Mouse (Mus musculus) CH12.LX (cell line): Measurements from ENCODE around the gene Fam171a2. TPM values are rescaled to one million over a fixed set of nuclear protein-coding genes. Genes with fewer than 3 reads are reported as not detected.

Experiments
- DNase-seq: peaks from one replicate; pipeline ENCODE4 v3.0.0-alpha.2; 2013; ENCODE audit errors: extremely low read depth
- H3K27ac ChIP-seq: 2 replicates; pipeline ENCODE4 v1.5.1; 2012; ENCODE audit warnings: low read depth, mild to moderate bottlenecking, control low read depth, moderate library complexity; ENCODE audit not compliant: insufficient read depth
- H3K27me3 ChIP-seq: replicated peaks from 2 replicates; pipeline ENCODE3; 2012; ENCODE audit warnings: inconsistent platforms
- H3K36me3 ChIP-seq, 2 experiments: replicated peaks in 1 of 2; 2 replicates each; pipeline versions ENCODE3 to v1.6.1; 2012; ENCODE audit warnings: inconsistent platforms in 1 of 2, low read length in 1 of 2, mild to moderate bottlenecking in 1 of 2, mixed read lengths in 1 of 2, moderate library complexity in 1 of 2; ENCODE audit not compliant: control insufficient read depth in 1 of 2, insufficient read depth in 1 of 2
- H3K4me1 ChIP-seq, 2 experiments: 2 replicates each; pipeline ENCODE4 v1.6.1; 2012; ENCODE audit warnings: inconsistent platforms in 1 of 2, moderate library complexity in 1 of 2; ENCODE audit not compliant: insufficient read depth in 2 of 2, control insufficient read depth in 1 of 2
- H3K4me2 ChIP-seq: 2 replicates; pipeline ENCODE4 v1.6.1; 2012; ENCODE audit warnings: low read depth, mild to moderate bottlenecking, control low read depth; ENCODE audit not compliant: poor library complexity, insufficient read depth, severe bottlenecking
- H3K4me3 ChIP-seq, 3 experiments: fragments of 150-350 bp in 1 of 3; sonication (generic) in 1 of 3; replicated peaks in 1 of 3; 2 replicates each; pipeline versions ENCODE3 to v1.5.1; 2011 to 2012; ENCODE audit warnings: low read depth in 2 of 3, low read length in 2 of 3, mild to moderate bottlenecking in 2 of 3, moderate library complexity in 2 of 3, control low read depth in 1 of 3, improper control_type of control experiment in 1 of 3, inconsistent platforms in 1 of 3, mixed read lengths in 1 of 3; ENCODE audit not compliant: poor library complexity in 1 of 3
- H3K79me2 ChIP-seq: replicated peaks from 2 replicates; pipeline ENCODE4 v1.6.1; 2012; ENCODE audit warnings: mild to moderate bottlenecking, moderate library complexity; ENCODE audit not compliant: control insufficient read depth, poor library complexity, insufficient read depth, severe bottlenecking; ENCODE audit errors: extremely low read depth
- H3K9ac ChIP-seq: 2 replicates; pipeline ENCODE4 v1.6.1; 2012; ENCODE audit warnings: low read depth, mild to moderate bottlenecking, control low read depth, moderate library complexity; ENCODE audit not compliant: insufficient read depth
- H3K9me3 ChIP-seq: replicated peaks from 2 replicates; pipeline ENCODE3; 2012; ENCODE audit warnings: low read length, inconsistent platforms, mixed read lengths
- BHLHE40 ChIP-seq: IDR thresholded peaks from 2 replicates; pipeline ENCODE4 v1.6.1; 2011; ENCODE audit warnings: mild to moderate bottlenecking, low read depth, low read length, improper control_type of control experiment
- E2F4 ChIP-seq: IDR thresholded peaks from 2 replicates; pipeline ENCODE4 v1.6.1; 2011; ENCODE audit warnings: low read depth, low read length, improper control_type of control experiment; ENCODE audit not compliant: insufficient replicate concordance
- ELF1 ChIP-seq: IDR thresholded peaks from 2 replicates; pipeline ENCODE4 v1.6.1; 2014; ENCODE audit warnings: low read depth, mild to moderate bottlenecking, inconsistent platforms, low read length, improper control_type of control experiment
- EP300 ChIP-seq: IDR thresholded peaks from 2 replicates; pipeline ENCODE4 v1.6.1; 2011; ENCODE audit warnings: low read length, improper control_type of control experiment
- GABPA ChIP-seq: IDR thresholded peaks from 2 replicates; pipeline ENCODE4 v1.6.1; 2012; ENCODE audit warnings: low read depth, low read length, improper control_type of control experiment, inconsistent platforms; ENCODE audit not compliant: insufficient replicate concordance
- IRF4 ChIP-seq: IDR thresholded peaks from 2 replicates; pipeline ENCODE4 v1.6.1; 2014; ENCODE audit warnings: low read depth, mild to moderate bottlenecking, inconsistent platforms, low read length, improper control_type of control experiment
- JUN ChIP-seq: IDR thresholded peaks from 2 replicates; pipeline ENCODE4 v1.6.1; 2011; ENCODE audit warnings: low read depth, mild to moderate bottlenecking, low read length, improper control_type of control experiment, moderate library complexity; ENCODE audit not compliant: insufficient read depth
- JUND ChIP-seq: conservative IDR thresholded peaks from 2 replicates; pipeline ENCODE4 v1.6.1; 2011; ENCODE audit warnings: low read depth, low read length, improper control_type of control experiment
- MAZ ChIP-seq: IDR thresholded peaks from 2 replicates; pipeline ENCODE4 v1.6.1; 2012; ENCODE audit warnings: low read depth, mild to moderate bottlenecking, inconsistent platforms, low read length, improper control_type of control experiment, moderate library complexity
- MEF2A ChIP-seq: IDR thresholded peaks from 2 replicates; pipeline ENCODE4 v1.6.1; 2014; ENCODE audit warnings: low read depth, mild to moderate bottlenecking, inconsistent platforms, low read length, improper control_type of control experiment, borderline replicate concordance
- MXI1 ChIP-seq: IDR thresholded peaks from 2 replicates; pipeline ENCODE4 v1.6.1; 2011; ENCODE audit warnings: mild to moderate bottlenecking, low read depth, low read length, improper control_type of control experiment
- MYC ChIP-seq: IDR thresholded peaks from 2 replicates; pipeline ENCODE4 v1.6.1; 2011; ENCODE audit warnings: low read depth, mild to moderate bottlenecking, improper control_type of control experiment, low read length
- NRF1 ChIP-seq: IDR thresholded peaks from 2 replicates; pipeline ENCODE4 v1.6.1; 2014; ENCODE audit warnings: low read depth, mild to moderate bottlenecking, inconsistent platforms, low read length, improper control_type of control experiment, moderate library complexity
- PAX5 ChIP-seq: IDR thresholded peaks from 2 replicates; pipeline ENCODE4 v1.6.1; 2012; ENCODE audit warnings: low read length, inconsistent platforms, mixed read lengths
- POLR2AphosphoS2 ChIP-seq: IDR thresholded peaks from 2 replicates; pipeline ENCODE4 v1.6.1; 2011; ENCODE audit warnings: low read depth, low read length, improper control_type of control experiment
- RAD21 ChIP-seq: IDR thresholded peaks from 2 replicates; pipeline ENCODE4 v1.6.1; 2011; ENCODE audit warnings: low read depth, mild to moderate bottlenecking, low read length, improper control_type of control experiment, moderate library complexity
- SIN3A ChIP-seq: IDR thresholded peaks from 2 replicates; pipeline ENCODE4 v1.6.1; 2012; ENCODE audit warnings: low read length, improper control_type of control experiment, inconsistent platforms
- TBP ChIP-seq: conservative IDR thresholded peaks from 2 replicates; pipeline ENCODE4 v1.6.1; 2011; ENCODE audit warnings: low read depth, low read length, improper control_type of control experiment
- ZKSCAN1 ChIP-seq: IDR thresholded peaks from 2 replicates; pipeline ENCODE4 v1.6.1; 2012; ENCODE audit warnings: low read depth, inconsistent platforms, low read length, improper control_type of control experiment, borderline replicate concordance
- ZNF384 ChIP-seq: IDR thresholded peaks from 2 replicates; pipeline ENCODE4 v1.6.1; 2012; ENCODE audit warnings: low read depth, low read length, improper control_type of control experiment, inconsistent platforms
- dilution Hi-C: fragments of 300-500 bp; cut with MboI; formaldehyde crosslinking; loops from 2 replicates; pipeline ENCODE4 v1.14.3; 2020; ENCODE audit warnings: low sequenced_read_pairs; ENCODE audit not compliant: extremely low pct_unique_long_range_greater_than_20kb, extremely low pct_ligation_motif_present
- in situ Hi-C: fragments of 300-500 bp; cut with MboI; formaldehyde crosslinking; loops from 3 replicates; pipeline ENCODE4 v1.14.3; 2019; ENCODE audit warnings: low sequenced_read_pairs, low pct_ligation_motif_present, low pct_unique_long_range_greater_than_20kb, mixed read lengths
- polyA plus RNA-seq: library from polyadenylated mRNA; unstranded; fragments of >175 nt; gene quantifications from 2 replicates; pipeline ENCODE4 v1.2.1, GENCODE M21; 2012; ENCODE audit warnings: low read depth; ENCODE audit not compliant: insufficient read length
- total RNA-seq, 2 experiments: library from RNA; depleted of rRNA; stranded (reverse); fragments of 300-350 nt in 1 of 2; fragments of >200 nt in 1 of 2; gene quantifications; 2 replicates each; pipeline ENCODE4 v1.2.3; 2012 to 2014

Fam171a2 gene
- total and polyA plus RNA-seq, 3 experiments = not detected

DNA sequence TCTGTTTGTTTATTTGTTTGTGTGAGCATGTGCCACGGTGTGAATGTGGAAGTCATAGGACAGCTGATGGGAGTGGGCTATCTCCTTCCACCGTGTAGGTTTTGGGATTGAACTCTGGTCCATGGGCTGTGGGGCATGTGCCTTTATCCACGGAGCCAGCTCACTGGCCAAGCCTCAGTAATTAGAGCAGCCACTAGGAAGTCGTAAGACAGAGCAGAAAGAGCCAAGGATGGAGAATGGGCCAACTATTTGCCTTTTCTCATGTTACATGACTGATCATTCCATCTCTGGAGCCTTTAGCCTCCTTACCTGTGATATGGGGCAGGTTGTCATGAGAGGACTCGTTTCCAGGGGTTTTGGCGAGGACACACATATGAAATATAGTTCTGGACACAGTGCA lies 51.2 kb downstream of the Fam171a2 start:
- no peaks in the 10 kb centered on the region for H3K79me2 ChIP-seq
- H3K36me3 ChIP-seq = peaks cover 6 to 16% of the 10 kb centered on the region in 2 experiments
- H3K9me3 ChIP-seq = no peaks in the 10 kb centered on the region
- H3K4me2 ChIP-seq = no peak overlapping the region
- TF ChIP-seq PAX5 (no peak), IRF4 (no peak), E2F4 (no peak), POLR2AphosphoS2 (no peak), JUN (no peak), ELF1 (no peak), EP300 (no peak), JUND (no peak), TBP (no peak), MYC (no peak), SIN3A (no peak), RAD21 (no peak), MAZ (no peak), NRF1 (no peak), MEF2A (no peak), ZKSCAN1 (no peak), ZNF384 (no peak), GABPA (no peak), MXI1 (no peak)
- H3K4me3 ChIP-seq = no peak overlapping the region
- in situ Hi-C loops (no loop called here), dilution Hi-C loops (no loop called here)
- H3K27ac ChIP-seq = no peak overlapping the region
- DNase-seq = no peak
- peaks cover 13 to 18% of the 10 kb centered on the region in 2 experiments; a peak in 3 of 4 replicates for H3K4me1 ChIP-seq
- no peak overlapping the region for H3K9ac ChIP-seq
- peaks cover 53% of the 10 kb centered on the region for H3K27me3 ChIP-seq

DNA sequence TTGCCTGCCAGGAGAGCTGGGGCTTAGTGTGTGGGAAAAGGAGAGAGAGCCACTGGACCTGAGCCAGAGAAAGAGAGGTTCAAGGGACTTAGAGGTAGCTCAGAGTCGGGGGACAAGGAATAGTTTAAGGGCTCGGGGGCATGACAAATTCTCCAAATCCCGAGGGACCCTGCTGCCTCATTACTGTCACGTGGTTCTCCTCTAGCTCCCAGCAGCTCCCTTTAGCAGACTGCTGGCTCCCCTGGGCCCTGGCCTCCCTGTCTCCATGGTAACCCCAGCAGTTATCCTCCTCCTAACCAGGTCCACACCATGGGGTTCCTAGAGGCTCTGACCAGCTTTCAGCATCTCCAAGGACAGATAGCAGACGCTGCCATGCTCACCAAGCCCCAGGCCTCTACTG lies 52.2 kb downstream of the Fam171a2 start:
- H3K27me3 ChIP-seq = peaks cover 63% of the 10 kb centered on the region
- no peak overlapping the region for H3K9ac ChIP-seq

More for the DNA sequence above, 52.2 kb downstream of the Fam171a2 start:
- Histone ChIP-seq H3K79me2 (no peaks in the 10 kb centered on the region), H3K27ac (no peak overlapping the region), H3K36me3 (peaks cover 6 to 8% of the 10 kb centered on the region in 2 experiments), H3K4me2 (no peak overlapping the region), H3K4me1 (peaks cover 13 to 18% of the 10 kb centered on the region in 2 experiments; a peak in 3 of 4 replicates), H3K9me3 (no peaks in the 10 kb centered on the region), H3K4me3 (no peak overlapping the region)
- in situ Hi-C loops = no loop called here
- DNase-seq = no peak
- TF ChIP-seq IRF4 (no peak), MEF2A (no peak), NRF1 (no peak), BHLHE40 (no peak), GABPA (no peak), MYC (no peak)
- dilution Hi-C loops = no loop called here
